Mouse (Mus musculus): Measurements from ENCODE around the gene Rbbp4. TPM values are rescaled to one million over a fixed set of nuclear protein-coding genes. Genes with fewer than 3 reads are reported as not detected.

Rbbp4 gene
- total and polyA plus RNA-seq, 3 experiments = 50.9 to 127 TPM; not detected in 1

GRCm38 (mm10) chr4:129342705-129343104 lies 7.5 kb upstream of the Rbbp4 start:
- DNase-seq (ENCODE audit: low read depth, low spot score) = no peak
- H3K27me3 ChIP-seq (ENCODE audit: control insufficient read depth in 1 of 2, insufficient read depth in 2 of 2, low read length in 2 of 2) = no peaks in the 10 kb centered on the region
- no peak overlapping the region for H3K9ac ChIP-seq (ENCODE audit: control insufficient read depth, low read depth, low read length, poor library complexity, severe bottlenecking)
- no peak for TF ChIP-seq ZNF384 (IDR thresholded peaks at IDR 0.05; ENCODE audit: low read depth, low read length)
- no peaks in the 10 kb centered on the region for H3K9me3 ChIP-seq (replicated peaks; ENCODE audit: insufficient read depth, low read length)
- H3K27ac ChIP-seq (ENCODE audit: control insufficient read depth, low read depth, low read length) = no peak overlapping the region
- peaks cover 0 to 14% of the 10 kb centered on the region in 2 experiments; a peak in 3 of 4 replicates for H3K36me3 ChIP-seq (ENCODE audit: control insufficient read depth in 1 of 2, insufficient read depth in 2 of 2, low read length in 2 of 2)
- H3K4me3 ChIP-seq (ENCODE audit: control insufficient read depth in 1 of 2, insufficient read depth in 1 of 2, low read depth in 2 of 2, low read length in 2 of 2) = no peak overlapping the region
- no peaks in the 10 kb centered on the region for H3K79me2 ChIP-seq (ENCODE audit: control insufficient read depth, insufficient read depth, low read length, poor library complexity)
- H3K4me1 ChIP-seq (ENCODE audit: control insufficient read depth in 1 of 2, insufficient read depth in 2 of 2, low read length in 2 of 2) = peaks cover 3 to 10% of the 10 kb centered on the region in 2 experiments; a peak in 3 of 4 replicates

- peaks cover 0 to 14% of the 10 kb centered on the region in 2 experiments; a peak in 3 of 4 replicates for H3K36me3 ChIP-seq (ENCODE audit: control insufficient read depth in 1 of 2, insufficient read depth in 2 of 2, low read length in 2 of 2)
- H3K27me3 ChIP-seq (ENCODE audit: control insufficient read depth in 1 of 2, insufficient read depth in 2 of 2, low read length in 2 of 2) = no peaks in the 10 kb centered on the region
- peaks cover 3 to 10% of the 10 kb centered on the region in 2 experiments; a peak in 3 of 4 replicates for H3K4me1 ChIP-seq (ENCODE audit: control insufficient read depth in 1 of 2, insufficient read depth in 2 of 2, low read length in 2 of 2)
- H3K4me3 ChIP-seq (ENCODE audit: control insufficient read depth in 1 of 2, insufficient read depth in 1 of 2, low read depth in 2 of 2, low read length in 2 of 2) = no peak overlapping the region
- DNase-seq (ENCODE audit: low read depth, low spot score) = peak; percentile 53
- H3K79me2 ChIP-seq (ENCODE audit: control insufficient read depth, insufficient read depth, low read length, poor library complexity) = no peaks in the 10 kb centered on the region
- no peak overlapping the region for H3K9ac ChIP-seq (ENCODE audit: control insufficient read depth, low read depth, low read length, poor library complexity, severe bottlenecking)
- no peak overlapping the region for H3K27ac ChIP-seq (ENCODE audit: control insufficient read depth, low read depth, low read length)
- TF ChIP-seq ZMIZ1 (IDR thresholded peaks at IDR 0.05; ENCODE audit: low read depth, low read length) = no peak
- no peak for TF ChIP-seq ZKSCAN1 (IDR thresholded peaks at IDR 0.05; ENCODE audit: low read depth, low read length)
- no peak for TF ChIP-seq ETS1 (IDR thresholded peaks at IDR 0.05; ENCODE audit: low read depth, low read length)
- no peak for TF ChIP-seq BHLHE40 (IDR thresholded peaks at IDR 0.05; ENCODE audit: borderline replicate concordance, low read depth, low read length)
- peak; percentile 28; the same call in 1 of the 2 replicates for TF ChIP-seq SMC3 (IDR thresholded peaks at IDR 0.05; ENCODE audit: low read depth, low read length)
- TF ChIP-seq GATA1 (IDR thresholded peaks at IDR 0.05; ENCODE audit: low read depth, low read length) = no peak
- TF ChIP-seq POLR2A (IDR thresholded peaks at IDR 0.05; ENCODE audit: control insufficient read depth in 1 of 2, insufficient read depth in 1 of 2, low read depth in 1 of 2, low read length in 2 of 2, poor library complexity in 1 of 2) = no peak
- no peak for TF ChIP-seq MAX (IDR thresholded peaks at IDR 0.05; ENCODE audit: low read length)
- TF ChIP-seq RAD21 (IDR thresholded peaks at IDR 0.05; ENCODE audit: low read depth, low read length) = peak; percentile 32
- TF ChIP-seq POLR2AphosphoS2 (IDR thresholded peaks at IDR 0.05; ENCODE audit: low read length) = no peak
- no peak for TF ChIP-seq NRF1 (IDR thresholded peaks at IDR 0.05; ENCODE audit: insufficient read depth, low read depth, low read length, poor library complexity, severe bottlenecking)
- TF ChIP-seq ZC3H11A (IDR thresholded peaks at IDR 0.05; ENCODE audit: low read depth, low read length) = no peak
- TF ChIP-seq CTCF (IDR thresholded peaks at IDR 0.05 in 2 of 3, conservative IDR thresholded peaks at IDR 0.05 in 1 of 3; ENCODE audit: control insufficient read depth in 1 of 3, insufficient read depth in 1 of 3, low read depth in 2 of 3, low read length in 3 of 3, poor library complexity in 1 of 3, severe bottlenecking in 1 of 3) = peak; percentile 45 to 49 (median 49)
- H3K9me3 ChIP-seq (replicated peaks; ENCODE audit: insufficient read depth, low read length) = no peaks in the 10 kb centered on the region
Measured at GRCm38 (mm10) chr4:129341888-129342287, 6.7 kb upstream of the Rbbp4 start.

GRCm38 (mm10) chr4:129339743-129340142 lies 4.6 kb upstream of the Rbbp4 start:
- peaks cover 0 to 3% of the 10 kb centered on the region in 2 experiments; a peak in 1 of 4 replicates for H3K4me1 ChIP-seq (ENCODE audit: control insufficient read depth in 1 of 2, insufficient read depth in 2 of 2, low read length in 2 of 2)
- H3K27ac ChIP-seq (ENCODE audit: control insufficient read depth, low read depth, low read length) = no peak overlapping the region
- peaks cover 6% of the 10 kb centered on the region for H3K79me2 ChIP-seq (ENCODE audit: control insufficient read depth, insufficient read depth, low read length, poor library complexity)
- no peak overlapping the region for H3K9ac ChIP-seq (ENCODE audit: control insufficient read depth, low read depth, low read length, poor library complexity, severe bottlenecking)
- no peak overlapping the region for H3K4me3 ChIP-seq (ENCODE audit: control insufficient read depth in 1 of 2, insufficient read depth in 1 of 2, low read depth in 2 of 2, low read length in 2 of 2)
- H3K9me3 ChIP-seq (replicated peaks; ENCODE audit: insufficient read depth, low read length) = no peaks in the 10 kb centered on the region
- peaks cover 0 to 11% of the 10 kb centered on the region in 2 experiments; a peak in 3 of 4 replicates for H3K36me3 ChIP-seq (ENCODE audit: control insufficient read depth in 1 of 2, insufficient read depth in 2 of 2, low read length in 2 of 2)
- peak; percentile 65 for DNase-seq (ENCODE audit: low read depth, low spot score)
- H3K27me3 ChIP-seq (ENCODE audit: control insufficient read depth in 1 of 2, insufficient read depth in 2 of 2, low read length in 2 of 2) = no peaks in the 10 kb centered on the region
- TF ChIP-seq POLR2AphosphoS5 (IDR thresholded peaks at IDR 0.05; ENCODE audit: borderline replicate concordance, low read depth, low read length) (no peak), KAT2A (conservative IDR thresholded peaks at IDR 0.05; ENCODE audit: low read depth, low read length) (no peak), TCF12 (IDR thresholded peaks at IDR 0.05; ENCODE audit: low read depth, low read length) (peak; percentile 65; the same call in 1 of the 2 replicates), RCOR1 (IDR thresholded peaks at IDR 0.05; ENCODE audit: low read depth, low read length) (0 out of 2 replicates have a peak, but pooled peaks have one; percentile 29), CHD1 (IDR thresholded peaks at IDR 0.05; ENCODE audit: low read depth, low read length) (no peak), MAFK (IDR thresholded peaks at IDR 0.05; ENCODE audit: borderline replicate concordance, low read depth, low read length) (no peak), SMC3 (IDR thresholded peaks at IDR 0.05; ENCODE audit: low read depth, low read length) (no peak), E2F4 (IDR thresholded peaks at IDR 0.05; ENCODE audit: borderline replicate concordance, low read depth, low read length) (no peak), MAX (IDR thresholded peaks at IDR 0.05; ENCODE audit: low read length) (no peak), CTCF (IDR thresholded peaks at IDR 0.05 in 2 of 3, conservative IDR thresholded peaks at IDR 0.05 in 1 of 3; ENCODE audit: control insufficient read depth in 1 of 3, insufficient read depth in 1 of 3, low read depth in 2 of 3, low read length in 3 of 3, poor library complexity in 1 of 3, severe bottlenecking in 1 of 3) (no peak), HCFC1 (IDR thresholded peaks at IDR 0.05; ENCODE audit: low read depth, low read length) (no peak), SIN3A (IDR thresholded peaks at IDR 0.05; ENCODE audit: low read length) (0 out of 2 replicates have a peak, but pooled peaks have one; percentile 31), ZKSCAN1 (IDR thresholded peaks at IDR 0.05; ENCODE audit: low read depth, low read length) (no peak), TAL1 (IDR thresholded peaks at IDR 0.05; ENCODE audit: low read length) (peak; percentile 80), POLR2AphosphoS2 (IDR thresholded peaks at IDR 0.05; ENCODE audit: low read length) (no peak), UBTF (IDR thresholded peaks at IDR 0.05; ENCODE audit: borderline replicate concordance, insufficient read depth, low read depth, low read length) (no peak)

All from MEL (cell line).